Mouse (Mus musculus) CH12.LX (cell line): ENCODE results near the gene Vip. TPM values are rescaled to one million over a fixed set of nuclear protein-coding genes. Genes with fewer than 3 reads are reported as not detected.

Experiments
- DNase-seq: peaks from one replicate; pipeline ENCODE4 v3.0.0-alpha.2; 2013; ENCODE audit errors: extremely low read depth
- H3K27ac ChIP-seq: 2 replicates; pipeline ENCODE4 v1.5.1; 2012; ENCODE audit warnings: low read depth, mild to moderate bottlenecking, control low read depth, moderate library complexity; ENCODE audit not compliant: insufficient read depth
- H3K27me3 ChIP-seq: replicated peaks from 2 replicates; pipeline ENCODE3; 2012; ENCODE audit warnings: inconsistent platforms
- H3K36me3 ChIP-seq, 2 experiments: replicated peaks in 1 of 2; 2 replicates each; pipeline versions ENCODE3 to v1.6.1; 2012; ENCODE audit warnings: inconsistent platforms in 1 of 2, low read length in 1 of 2, mild to moderate bottlenecking in 1 of 2, mixed read lengths in 1 of 2, moderate library complexity in 1 of 2; ENCODE audit not compliant: control insufficient read depth in 1 of 2, insufficient read depth in 1 of 2
- H3K4me1 ChIP-seq, 2 experiments: 2 replicates each; pipeline ENCODE4 v1.6.1; 2012; ENCODE audit warnings: inconsistent platforms in 1 of 2, moderate library complexity in 1 of 2; ENCODE audit not compliant: insufficient read depth in 2 of 2, control insufficient read depth in 1 of 2
- H3K4me2 ChIP-seq: 2 replicates; pipeline ENCODE4 v1.6.1; 2012; ENCODE audit warnings: low read depth, mild to moderate bottlenecking, control low read depth; ENCODE audit not compliant: poor library complexity, insufficient read depth, severe bottlenecking
- H3K4me3 ChIP-seq, 3 experiments: fragments of 150-350 bp in 1 of 3; sonication (generic) in 1 of 3; replicated peaks in 1 of 3; 2 replicates each; pipeline versions ENCODE3 to v1.5.1; 2011 to 2012; ENCODE audit warnings: low read depth in 2 of 3, low read length in 2 of 3, mild to moderate bottlenecking in 2 of 3, moderate library complexity in 2 of 3, control low read depth in 1 of 3, improper control_type of control experiment in 1 of 3, inconsistent platforms in 1 of 3, mixed read lengths in 1 of 3; ENCODE audit not compliant: poor library complexity in 1 of 3
- H3K79me2 ChIP-seq: replicated peaks from 2 replicates; pipeline ENCODE4 v1.6.1; 2012; ENCODE audit warnings: mild to moderate bottlenecking, moderate library complexity; ENCODE audit not compliant: control insufficient read depth, poor library complexity, insufficient read depth, severe bottlenecking; ENCODE audit errors: extremely low read depth
- H3K9ac ChIP-seq: 2 replicates; pipeline ENCODE4 v1.6.1; 2012; ENCODE audit warnings: low read depth, mild to moderate bottlenecking, control low read depth, moderate library complexity; ENCODE audit not compliant: insufficient read depth
- H3K9me3 ChIP-seq: replicated peaks from 2 replicates; pipeline ENCODE3; 2012; ENCODE audit warnings: low read length, inconsistent platforms, mixed read lengths
- EP300 ChIP-seq: IDR thresholded peaks from 2 replicates; pipeline ENCODE4 v1.6.1; 2011; ENCODE audit warnings: low read length, improper control_type of control experiment
- MXI1 ChIP-seq: IDR thresholded peaks from 2 replicates; pipeline ENCODE4 v1.6.1; 2011; ENCODE audit warnings: mild to moderate bottlenecking, low read depth, low read length, improper control_type of control experiment
- MYC ChIP-seq: IDR thresholded peaks from 2 replicates; pipeline ENCODE4 v1.6.1; 2011; ENCODE audit warnings: low read depth, mild to moderate bottlenecking, improper control_type of control experiment, low read length
- RAD21 ChIP-seq: IDR thresholded peaks from 2 replicates; pipeline ENCODE4 v1.6.1; 2011; ENCODE audit warnings: low read depth, mild to moderate bottlenecking, low read length, improper control_type of control experiment, moderate library complexity
- SMC3 ChIP-seq: IDR thresholded peaks from 2 replicates; pipeline ENCODE4 v1.6.1; 2011; ENCODE audit warnings: low read depth, low read length, improper control_type of control experiment
- UBTF ChIP-seq: IDR thresholded peaks from 2 replicates; pipeline ENCODE4 v1.6.1; 2012; ENCODE audit warnings: low read depth, mild to moderate bottlenecking, inconsistent platforms, low read length, improper control_type of control experiment, moderate library complexity
- USF2 ChIP-seq: conservative IDR thresholded peaks from 2 replicates; pipeline ENCODE4 v1.6.1; 2011; ENCODE audit warnings: low read depth, low read length, improper control_type of control experiment
- ZMIZ1 ChIP-seq: IDR thresholded peaks from 2 replicates; pipeline ENCODE4 v1.6.1; 2012; ENCODE audit warnings: low read depth, mild to moderate bottlenecking, inconsistent platforms, low read length, improper control_type of control experiment
- dilution Hi-C: fragments of 300-500 bp; cut with MboI; formaldehyde crosslinking; loops from 2 replicates; pipeline ENCODE4 v1.14.3; 2020; ENCODE audit warnings: low sequenced_read_pairs; ENCODE audit not compliant: extremely low pct_unique_long_range_greater_than_20kb, extremely low pct_ligation_motif_present
- in situ Hi-C: fragments of 300-500 bp; cut with MboI; formaldehyde crosslinking; loops from 3 replicates; pipeline ENCODE4 v1.14.3; 2019; ENCODE audit warnings: low sequenced_read_pairs, low pct_ligation_motif_present, low pct_unique_long_range_greater_than_20kb, mixed read lengths
- polyA plus RNA-seq: library from polyadenylated mRNA; unstranded; fragments of >175 nt; gene quantifications from 2 replicates; pipeline ENCODE4 v1.2.1, GENCODE M21; 2012; ENCODE audit warnings: low read depth; ENCODE audit not compliant: insufficient read length
- total RNA-seq, 2 experiments: library from RNA; depleted of rRNA; stranded (reverse); fragments of 300-350 nt in 1 of 2; fragments of >200 nt in 1 of 2; gene quantifications; 2 replicates each; pipeline ENCODE4 v1.2.3; 2012 to 2014

Gene Vip
- total and polyA plus RNA-seq, 3 experiments, result not detected

DNA sequence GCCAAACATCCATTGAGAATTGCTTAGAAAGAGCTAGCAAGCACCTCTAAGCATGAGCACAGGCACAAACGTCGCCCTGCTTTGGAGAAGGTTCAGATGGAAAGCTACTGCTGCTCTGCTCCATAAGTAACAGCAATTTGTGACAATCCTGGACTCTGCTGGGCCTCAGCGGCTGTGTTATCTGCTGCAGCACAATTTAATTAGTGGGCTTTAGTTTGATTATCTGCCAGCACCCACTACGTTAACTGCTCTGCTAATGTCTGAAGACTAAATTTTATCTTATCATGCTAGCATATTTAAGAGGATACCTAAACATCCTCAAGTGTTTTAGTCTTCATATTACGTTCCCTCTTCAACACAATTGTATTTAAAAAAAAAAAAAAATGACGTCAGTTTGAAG is 46.6 kb downstream of the Vip start:
- H3K79me2 ChIP-seq, result no peaks in the 10 kb centered on the region
- H3K27ac ChIP-seq, result no peak overlapping the region
- no peaks in the 10 kb centered on the region for H3K9me3 ChIP-seq
- in situ Hi-C loops, result no loop called here
- dilution Hi-C loops, result no loop called here
- no peaks in the 10 kb centered on the region for H3K27me3 ChIP-seq
- no peak overlapping the region for H3K9ac ChIP-seq
- H3K4me1 ChIP-seq, result no peaks in the 10 kb centered on the region
- H3K4me3 ChIP-seq, result no peak overlapping the region
- no peak for TF ChIP-seq USF2
- no peak for TF ChIP-seq RAD21
- no peak for TF ChIP-seq EP300
- no peak for TF ChIP-seq UBTF
- no peak for TF ChIP-seq MYC
- no peak for TF ChIP-seq MXI1
- DNase-seq, result no peak
- H3K36me3 ChIP-seq, result no peaks in the 10 kb centered on the region
- H3K4me2 ChIP-seq, result no peak overlapping the region

- no peak overlapping the region for H3K4me3 ChIP-seq
- in situ Hi-C loops, result no loop called here
- H3K27ac ChIP-seq, result no peak overlapping the region
- H3K27me3 ChIP-seq, result no peaks in the 10 kb centered on the region
- DNase-seq, result peak; percentile 45
- dilution Hi-C loops, result no loop called here
- H3K36me3 ChIP-seq, result no peaks in the 10 kb centered on the region
- peaks cover 0 to 12% of the 10 kb centered on the region in 2 experiments; a peak in 2 of 4 replicates for H3K4me1 ChIP-seq
- no peak overlapping the region for H3K9ac ChIP-seq
- H3K79me2 ChIP-seq, result no peaks in the 10 kb centered on the region
- H3K4me2 ChIP-seq, result no peak overlapping the region
- no peaks in the 10 kb centered on the region for H3K9me3 ChIP-seq
- no peak for TF ChIP-seq SMC3
- no peak for TF ChIP-seq ZMIZ1
- TF ChIP-seq EP300, result no peak
Measured at GRCm38 (mm10) chr10:5694351-5694750, 55.3 kb downstream of the Vip start.

Other genes with a start within 250 kb of the Vip start
- 3.0 and 3.1 TPM in 2 replicates for gene Syne1, start 87.7 kb upstream of the Vip start, total RNA-seq (2012; rRNA removed)
- 3.6 TPM in 2 replicates for gene Syne1, start 87.7 kb upstream of the Vip start, total RNA-seq (2014; rRNA removed)
- gene Syne1, start 87.7 kb upstream of the Vip start, polyA plus RNA-seq, result 6.0 and 7.6 TPM in 2 replicates
- not detected in 2 replicates for gene Myct1, start 45.4 kb upstream of the Vip start, total RNA-seq (2012; rRNA removed)
- gene Myct1, start 45.4 kb upstream of the Vip start, total RNA-seq (2014; rRNA removed), result not detected in 2 replicates
- not detected in 2 replicates for gene Myct1, start 45.4 kb upstream of the Vip start, polyA plus RNA-seq
- gene Fbxo5, start 166.4 kb downstream of the Vip start, total RNA-seq (2012; rRNA removed), result 34.8 and 45.4 TPM in 2 replicates
- gene Fbxo5, start 166.4 kb downstream of the Vip start, total RNA-seq (2014; rRNA removed), result 66.9 and 68.2 TPM in 2 replicates
- 45.5 and 46.4 TPM in 2 replicates for gene Fbxo5, start 166.4 kb downstream of the Vip start, polyA plus RNA-seq
- 5.6 and 8.4 TPM in 2 replicates for gene Mtrf1l, start 184.7 kb downstream of the Vip start, total RNA-seq (2012; rRNA removed)
- gene Mtrf1l, start 184.7 kb downstream of the Vip start, total RNA-seq (2014; rRNA removed), result 12.4 and 12.9 TPM in 2 replicates
- 8.8 and 9.5 TPM in 2 replicates for gene Mtrf1l, start 184.7 kb downstream of the Vip start, polyA plus RNA-seq